ENCODE assay signal across 11 mouse cellular contexts in the genomic region with DNA sequence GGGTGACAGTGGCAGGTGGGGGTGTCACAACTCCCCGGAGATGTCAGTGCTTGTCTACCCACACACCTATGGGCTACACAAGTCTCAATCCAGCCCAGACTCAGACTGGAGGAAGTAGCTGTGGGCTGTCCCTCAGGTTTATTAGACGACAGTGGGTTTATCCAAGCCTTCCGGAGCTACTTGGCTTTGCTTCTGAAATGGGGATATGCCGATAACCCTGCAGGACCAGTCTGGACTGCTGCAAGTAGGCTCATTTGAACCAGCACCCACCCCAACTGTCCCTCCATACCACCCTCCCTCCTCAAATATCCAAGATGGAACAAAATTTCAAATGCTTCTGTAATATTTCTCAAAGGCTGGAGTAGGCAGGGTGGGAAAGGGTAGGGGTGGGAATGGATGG. TPM values are rescaled to one million over a fixed set of nuclear protein-coding genes. Genes with fewer than 3 reads are reported as not detected.
DNase-seq lines count a peak whose midpoint lies in the region; ATAC-seq and TF ChIP-seq lines count a peak whose summit lies in the region.
"Had no signal": no experiment of that assay in that cellular context is flagged by ENCODE, and none has a peak within 500 bp of the region (broad histone marks: within the 10 kb centered on the region; RNA-seq: fewer than 3 reads in every experiment).

No protein-coding gene starts in this region.

- 49% methylated on average over 4 of the region's 4 CpGs for WGBS in heart, embryonic 14.5 days
- WGBS in intestine, postnatal 0 days, result 54% methylated on average over 4 of the region's 4 CpGs

- no peak for DNase-seq in heart, postnatal 36 days
- no peak for DNase-seq in left cerebral cortex, adult 2 months (ENCODE audit: extremely low spot score in 1 of 2, low spot score in 2 of 2)
- no peak for DNase-seq in left cerebral cortex, adult 18-20 months (ENCODE audit: low spot score in 2 of 2)
- DNase-seq in 3T3-L1 (ENCODE audit: low read depth, low spot score), result peak; percentile 52

- no peak; the same call in 1 of the 2 replicates for ATAC-seq in heart, embryonic 14.5 days (ENCODE audit: insufficient number of reproducible peaks, insufficient read depth, low FRiP score, low read depth)
- ATAC-seq in intestine, postnatal 0 days, result no peak
- ATAC-seq: activated CD4-positive, CD25-positive, alpha-beta regulatory T cell, adult 4 months had no signal

- H3K36me3 ChIP-seq in heart, embryonic 14.5 days (ENCODE audit: control insufficient read depth, insufficient read depth, low read length), result no peaks in the 10 kb centered on the region
- no peaks in the 10 kb centered on the region for H3K36me3 ChIP-seq in intestine, postnatal 0 days (ENCODE audit: control insufficient read depth, insufficient read depth)
- H3K36me3 ChIP-seq: embryonic facial prominence, embryonic 13.5 days; limb, embryonic 15.5 days had no signal

- H3K4me3 ChIP-seq in heart, embryonic 14.5 days (ENCODE audit: control insufficient read depth in 1 of 2, insufficient read depth in 1 of 2, low read depth in 1 of 2, low read length in 2 of 2), result no peak overlapping the region
- H3K4me3 ChIP-seq in left cerebral cortex, adult 2 months, result no peak overlapping the region
- H3K4me3 ChIP-seq in bone marrow macrophage, adult 2 months (ENCODE audit: insufficient read depth, low read length), result no peak overlapping the region
- H3K4me3 ChIP-seq in intestine, postnatal 0 days (ENCODE audit: low read depth, low read length), result no peak overlapping the region
- H3K4me3 ChIP-seq: embryonic facial prominence, embryonic 13.5 days; limb, embryonic 15.5 days had no signal

- intact Hi-C loops in heart, postnatal 36 days (cut with DNase I), result loop anchor here (5.0 to 10.0 kb wide), 2 partner anchors 276 to 409 kb away; a partner anchor contains a TSS
- intact Hi-C loops in left cerebral cortex, adult 2 months (cut with DNase I), result loop anchor here (5.0 kb wide), 4 partner anchors 84 to 409 kb away; a partner anchor contains a TSS

- H3K27ac ChIP-seq in heart, embryonic 14.5 days (replicated peaks in 1 of 2; ENCODE audit: control insufficient read depth in 1 of 2, insufficient read depth in 1 of 2, low read depth in 2 of 2, low read length in 2 of 2), result peak overlapping the region in 1 of 2 experiments; percentile 53; a peak in 2 of 4 replicates
- peak overlapping the region; percentile 73 for H3K27ac ChIP-seq in left cerebral cortex, adult 2 months
- H3K27ac ChIP-seq in bone marrow macrophage, adult 2 months (ENCODE audit: insufficient read depth, low read depth, low read length), result peak overlapping the region; percentile 38
- no peak overlapping the region for H3K27ac ChIP-seq in intestine, postnatal 0 days (ENCODE audit: low read depth, low read length)
- H3K27ac ChIP-seq: embryonic facial prominence, embryonic 13.5 days had no signal

- H3K27me3 ChIP-seq in heart, embryonic 14.5 days (ENCODE audit: control insufficient read depth, insufficient read depth, low read length), result peaks cover 22% of the 10 kb centered on the region
- no peaks in the 10 kb centered on the region; the same call in 1 of the 2 replicates for H3K27me3 ChIP-seq in intestine, postnatal 0 days (replicated peaks; ENCODE audit: control insufficient read depth, insufficient read depth, low read length)

- peaks cover 32 to 40% of the 10 kb centered on the region in 2 experiments for H3K4me1 ChIP-seq in heart, embryonic 14.5 days (ENCODE audit: control insufficient read depth in 2 of 2, insufficient read depth in 2 of 2, low read length in 2 of 2)
- peaks cover 15% of the 10 kb centered on the region for H3K4me1 ChIP-seq in bone marrow macrophage, adult 2 months (ENCODE audit: control insufficient read depth, insufficient read depth, low read length)
- no peaks in the 10 kb centered on the region for H3K4me1 ChIP-seq in intestine, postnatal 0 days (replicated peaks; ENCODE audit: control insufficient read depth, insufficient read depth, low read length)

- no peak for TF ChIP-seq CTCF in left cerebral cortex, adult 2 months (IDR thresholded peaks at IDR 0.05)
- no peak for TF ChIP-seq CTCF in bone marrow macrophage, adult 2 months (IDR thresholded peaks at IDR 0.05; ENCODE audit: low read depth, low read length)
- TF ChIP-seq CTCF in intestine, postnatal 0 days (IDR thresholded peaks at IDR 0.05; ENCODE audit: low read depth), result no peak

- H3K9ac ChIP-seq in heart, embryonic 14.5 days (ENCODE audit: low read length), result no peak overlapping the region
- no peak overlapping the region for H3K9ac ChIP-seq in intestine, postnatal 0 days (ENCODE audit: low read depth, low read length)
- H3K9ac ChIP-seq: embryonic facial prominence, embryonic 13.5 days; limb, embryonic 15.5 days had no signal

- TF ChIP-seq POLR2A in bone marrow macrophage, adult 2 months (IDR thresholded peaks at IDR 0.05; ENCODE audit: borderline replicate concordance, low read depth, low read length), result no peak

- H3K9me3 ChIP-seq in heart, embryonic 14.5 days (ENCODE audit: control insufficient read depth, low read length), result no peaks in the 10 kb centered on the region
- H3K9me3 ChIP-seq in intestine, postnatal 0 days (ENCODE audit: control insufficient read depth), result no peaks in the 10 kb centered on the region
- H3K9me3 ChIP-seq: embryonic facial prominence, embryonic 13.5 days; limb, embryonic 15.5 days had no signal

- H3K4me2 ChIP-seq in heart, embryonic 14.5 days (ENCODE audit: low read length), result peak overlapping the region; percentile 16; the same call in 1 of the 2 replicates
- H3K4me2 ChIP-seq in intestine, postnatal 0 days (replicated peaks; ENCODE audit: low read depth), result no peak overlapping the region
- H3K4me2 ChIP-seq: embryonic facial prominence, embryonic 13.5 days; limb, embryonic 15.5 days had no signal

RNA-seq across cellular contexts. Expression of a gene that starts 23.8 kb away (rescaled TPM):
- 11.8 and 12.5 TPM in 2 replicates for polyA plus RNA-seq in heart, embryonic 14.5 days (2014; fragmentation: Nextera tagmentation; extraction: Ambion mirVana)
- total RNA-seq in heart, postnatal 36 days (2021), result 1 to 10 TPM; 3.2 to 3.4 TPM
- total RNA-seq in left cerebral cortex, adult 2 months (2021), result 1 to 10 TPM; 3.7 to 5.4 TPM
- total RNA-seq in left cerebral cortex, adult 18-20 months (2021), result 1 to 10 TPM; 4.6 to 4.7 TPM
- 5.2 and 6.7 TPM in 2 replicates for polyA plus RNA-seq in bone marrow macrophage, adult 2 months (2012; ENCODE audit: insufficient read depth, insufficient read length, missing spikeins)
- 12.6 and 13.2 TPM in 2 replicates for polyA plus RNA-seq in intestine, postnatal 0 days (2015; fragmentation: Nextera tagmentation; extraction: Ambion mirVana)

RNA-seq across cellular contexts. Expression of a gene that starts 29.6 kb away (rescaled TPM):
- 0.19 TPM in 1 of 2 replicates, not detected in the other for polyA plus RNA-seq in heart, embryonic 14.5 days (2014; fragmentation: Nextera tagmentation; extraction: Ambion mirVana)
- total RNA-seq in heart, postnatal 36 days (2021), result under 1 TPM; 0.31 to 0.33 TPM
- total RNA-seq in left cerebral cortex, adult 2 months (2021), result 100 to 1,000 TPM; 421 to 422 TPM
- 100 to 1,000 TPM; 451 to 453 TPM for total RNA-seq in left cerebral cortex, adult 18-20 months (2021)
- polyA plus RNA-seq in bone marrow macrophage, adult 2 months (2012; ENCODE audit: insufficient read depth, insufficient read length, missing spikeins), result 0.05 TPM in 1 of 2 replicates, not detected in the other
- polyA plus RNA-seq in intestine, postnatal 0 days (2015; fragmentation: Nextera tagmentation; extraction: Ambion mirVana), result 1.5 and 1.6 TPM in 2 replicates
- total RNA-seq: megakaryocyte-erythroid progenitor cell, adult 5-6 weeks had no signal

RNA-seq across cellular contexts. Expression of a gene that starts 40.8 kb away (rescaled TPM):
- 7.5 and 9.2 TPM in 2 replicates for polyA plus RNA-seq in heart, embryonic 14.5 days (2014; fragmentation: Nextera tagmentation; extraction: Ambion mirVana)
- total RNA-seq in heart, postnatal 36 days (2021), result 1 to 10 TPM; 6.9 to 8.8 TPM
- 10 to 100 TPM; 19.2 to 21.3 TPM for total RNA-seq in left cerebral cortex, adult 2 months (2021)
- total RNA-seq in left cerebral cortex, adult 18-20 months (2021), result 10 to 100 TPM; 17.0 to 19.0 TPM
- polyA plus RNA-seq in bone marrow macrophage, adult 2 months (2012; ENCODE audit: insufficient read depth, insufficient read length, missing spikeins), result 4.0 and 10.3 TPM in 2 replicates
- 1.8 and 2.1 TPM in 2 replicates for polyA plus RNA-seq in intestine, postnatal 0 days (2015; fragmentation: Nextera tagmentation; extraction: Ambion mirVana)

Comparison
In these comparisons a context has a peak if more than half of its experiments do, and no peak if none do; other contexts are left out.
1. RNA of a gene that starts 29.6 kb away (total RNA-seq): 451 to 453 TPM in left cerebral cortex, adult 18-20 months and 421 to 422 TPM in left cerebral cortex, adult 2 months; 0.31 to 0.33 TPM in heart, postnatal 36 days; every median in the first group is over 100 times any median in the second.